Mouse (Mus musculus) left cerebral cortex, postnatal 4 days (tissue): ENCODE measurements around the gene Gm28048. TPM values are rescaled to one million over a fixed set of nuclear protein-coding genes. Genes with fewer than 3 reads are reported as not detected.

ENCODE experiments used
- DNase-seq: peaks from one replicate; pipeline ENCODE4 v3.0.0-alpha.2; 2022
- intact Hi-C: fragments of 180-260 bp; cut with DNase I; formaldehyde crosslinking; loops from one replicate; pipeline ENCODE4 v1.15.1; 2025
- total RNA-seq, 2 experiments: library from RNA; stranded (reverse); gene quantifications; 2 replicates each; pipeline ENCODE4 v1.2.3; 2021

The Gm28048 gene
- total RNA-seq, 2 experiments from 2014 or later, result 2.2 to 2.9 TPM

DNA sequence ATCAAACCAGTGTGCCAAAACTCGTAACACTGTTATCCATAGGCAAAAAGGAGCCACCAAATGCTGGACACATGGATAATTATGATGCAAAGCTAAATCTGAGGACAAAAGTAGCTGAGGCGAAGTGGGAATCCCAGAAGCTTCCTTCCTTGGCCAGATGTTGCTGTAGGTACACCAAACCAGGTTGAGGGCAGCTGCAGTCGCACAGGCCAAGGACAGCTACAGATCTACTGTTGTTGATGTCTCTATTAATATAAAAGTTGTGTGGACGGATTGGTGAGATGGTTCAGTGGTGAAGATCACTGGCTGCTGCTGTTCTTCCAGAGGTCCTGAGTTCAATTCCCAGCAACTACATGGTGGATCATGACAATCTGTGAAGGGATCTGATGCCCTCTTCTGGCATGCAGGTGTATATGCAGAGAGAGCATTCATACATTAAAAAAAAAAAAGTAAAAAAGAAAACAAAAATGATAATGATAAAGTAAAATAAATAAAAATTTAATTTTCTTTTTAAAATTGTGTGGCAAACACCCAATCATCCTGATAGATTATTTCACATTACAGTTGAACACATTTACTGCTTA lies 24.0 kb downstream of the Gm28048 start:
- intact Hi-C loops, result loop anchor here (10.0 kb wide), 1 partner anchor 93 kb away; the partner anchor contains the start of gene B3gnt2
- no peak for DNase-seq

DNA sequence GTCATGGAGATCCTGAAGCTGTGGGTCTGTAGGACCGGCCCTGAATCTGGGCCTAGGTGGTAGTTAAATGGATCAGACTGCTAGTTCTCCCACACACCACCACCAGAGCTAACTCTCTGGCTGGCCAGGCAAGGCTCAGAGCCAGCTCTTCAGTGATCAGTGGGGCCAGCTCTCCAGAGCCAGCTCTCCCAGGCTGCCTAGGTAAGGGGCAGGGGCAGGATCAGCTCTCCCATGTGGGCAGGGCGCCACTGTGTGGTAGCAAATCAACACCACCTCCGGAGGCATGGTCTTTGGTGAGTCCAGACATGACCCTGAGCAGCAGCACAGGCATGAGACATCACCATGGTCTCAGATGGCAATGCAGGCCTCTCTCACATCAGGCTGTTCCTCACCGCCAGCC lies 25.1 kb downstream of the Gm28048 start:
- intact Hi-C loops, result loop anchor here (10.0 kb wide), 1 partner anchor 92 kb away; the partner anchor contains the start of gene B3gnt2
- peak; percentile 60 for DNase-seq

- intact Hi-C loops, result loop anchor here (10.0 kb wide), 1 partner anchor 92 kb away; the partner anchor contains the start of gene B3gnt2
- no peak for DNase-seq
These were observed 25.5 kb downstream of the Gm28048 start for GRCm38 (mm10) chr11:22956346-22956745.

DNA sequence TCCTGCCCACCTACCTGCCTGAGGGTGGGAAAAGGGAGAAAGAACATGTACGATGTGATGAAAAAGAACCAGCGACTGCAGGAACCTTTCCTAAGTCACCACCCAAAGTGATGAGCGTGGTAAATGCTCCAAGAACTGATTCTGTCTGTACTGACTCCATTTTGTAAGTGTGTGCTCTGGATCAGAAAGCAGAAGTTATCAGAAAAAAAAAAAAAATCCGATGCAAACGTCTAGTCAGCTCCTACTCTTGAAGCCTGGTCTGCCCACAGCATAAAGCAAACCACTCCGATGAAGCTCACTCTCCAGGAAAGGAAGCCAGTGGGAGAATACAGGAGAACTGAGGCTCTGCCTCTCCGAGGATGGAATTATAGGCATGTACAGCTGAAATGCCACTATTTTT lies 29.2 kb downstream of the Gm28048 start:
- intact Hi-C loops, result loop anchor here (10.0 kb wide), 1 partner anchor 88 kb away; the partner anchor contains the start of gene B3gnt2
- DNase-seq, result no peak

- DNase-seq, result no peak
- intact Hi-C loops, result loop anchor here (10.0 kb wide), 1 partner anchor 85 kb away; the partner anchor contains the start of gene B3gnt2
These were observed 31.8 kb downstream of the Gm28048 start for GRCm38 (mm10) chr11:22950131-22950530.

- intact Hi-C loops, result no loop called here
- DNase-seq, result no peak
These were observed 32.8 kb downstream of the Gm28048 start for GRCm38 (mm10) chr11:22949101-22949500.

DNA sequence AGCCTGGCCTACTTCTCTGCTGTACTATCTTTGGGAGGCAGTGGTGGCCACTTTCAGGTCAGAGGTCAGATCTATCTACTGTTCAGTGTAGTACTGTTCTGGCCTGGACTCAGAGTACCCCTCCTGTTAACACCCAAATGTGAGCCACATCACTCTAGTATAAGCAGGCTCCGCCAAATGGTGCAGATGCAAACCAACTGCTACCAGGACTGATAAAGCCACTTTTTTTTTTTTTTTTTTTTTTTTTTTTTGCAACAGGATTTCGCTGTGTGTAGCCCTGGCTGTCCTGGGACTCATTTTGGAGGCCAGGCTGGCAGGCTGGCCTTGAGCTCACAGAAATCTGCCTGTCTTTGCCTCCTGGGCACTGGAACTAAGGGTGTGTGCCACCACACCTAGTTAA lies 42.9 kb downstream of the Gm28048 start:
- intact Hi-C loops, result no loop called here
- no peak for DNase-seq

DNA sequence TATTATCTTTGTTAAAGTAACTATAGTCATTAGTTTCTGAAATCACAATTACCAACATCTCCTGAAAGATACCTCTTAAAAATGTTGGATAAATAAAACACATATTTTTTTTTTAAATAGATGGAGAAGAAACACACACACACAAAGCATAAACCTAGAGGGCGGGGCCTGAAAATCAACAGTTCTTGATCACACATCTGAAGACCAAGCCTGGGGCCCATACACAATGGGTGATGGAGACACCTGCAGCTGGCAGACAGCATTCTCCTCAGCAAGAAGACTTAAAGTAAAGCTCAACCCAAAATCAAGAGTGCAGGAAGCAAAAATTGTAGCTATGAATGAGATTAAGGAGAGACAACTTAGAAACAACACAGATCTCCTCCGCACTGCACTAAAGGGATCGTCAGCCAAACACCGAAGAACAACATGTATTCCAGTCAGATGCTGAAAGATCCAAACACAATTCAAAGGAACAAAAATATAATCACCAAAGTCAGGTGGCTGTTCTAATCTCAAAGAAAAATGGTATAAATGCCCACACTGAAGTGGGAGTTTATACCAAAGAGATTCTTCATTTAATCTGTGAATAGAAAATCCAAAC lies 44.1 kb downstream of the Gm28048 start:
- DNase-seq, result no peak
- intact Hi-C loops, result no loop called here

DNA sequence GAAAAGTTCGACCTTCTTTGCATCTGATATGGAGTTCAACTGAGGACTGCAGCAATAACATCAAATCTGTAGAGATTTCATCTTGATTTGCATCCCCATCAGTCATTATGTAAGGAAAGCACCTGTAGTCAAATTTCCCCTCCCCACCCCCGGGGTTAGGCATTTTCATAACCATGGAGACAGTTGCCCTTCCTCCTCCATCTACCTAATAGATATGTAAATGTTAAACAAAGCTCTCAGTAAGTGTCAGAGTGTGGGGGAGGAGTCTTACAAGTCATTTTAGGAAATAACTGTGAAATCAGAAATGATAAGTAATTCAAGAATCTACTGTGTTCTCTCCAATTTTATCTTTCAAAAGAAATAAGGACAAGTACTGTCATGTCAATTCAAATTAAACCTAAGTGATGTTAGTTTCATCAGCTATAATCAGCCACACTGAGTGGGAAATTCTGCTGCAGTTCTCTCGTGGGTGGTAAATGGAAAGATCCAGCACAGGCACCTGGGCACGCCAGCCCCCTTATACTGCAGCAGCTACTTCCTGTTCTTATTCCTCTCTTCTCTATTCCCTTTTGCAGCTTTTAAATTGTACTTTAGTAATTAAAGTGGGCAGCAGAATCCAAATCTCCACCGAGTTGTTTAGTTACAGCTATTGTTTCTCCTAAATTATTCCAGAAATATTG lies 45.3 kb downstream of the Gm28048 start:
- intact Hi-C loops, result no loop called here
- no peak for DNase-seq

DNA sequence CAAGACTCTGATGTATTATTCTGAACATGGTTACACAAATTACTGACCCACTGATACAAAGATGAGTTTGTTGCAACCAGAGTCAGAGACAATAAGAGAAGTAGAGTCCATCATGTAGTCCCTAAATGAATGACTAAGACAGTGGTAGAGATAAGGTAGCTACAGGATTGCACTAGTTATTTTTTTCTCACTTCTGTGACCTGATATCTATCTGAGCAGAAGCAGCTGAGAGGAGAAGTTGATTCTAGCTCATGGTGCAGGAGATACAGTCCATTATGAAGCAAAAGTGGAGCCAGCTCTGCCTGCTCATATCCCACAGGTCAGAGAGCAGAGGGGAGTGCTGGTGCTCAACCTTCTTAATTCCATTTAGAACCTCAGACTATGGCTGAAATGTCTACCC lies 49.7 kb downstream of the Gm28048 start:
- no peak for DNase-seq
- intact Hi-C loops, result no loop called here

DNA sequence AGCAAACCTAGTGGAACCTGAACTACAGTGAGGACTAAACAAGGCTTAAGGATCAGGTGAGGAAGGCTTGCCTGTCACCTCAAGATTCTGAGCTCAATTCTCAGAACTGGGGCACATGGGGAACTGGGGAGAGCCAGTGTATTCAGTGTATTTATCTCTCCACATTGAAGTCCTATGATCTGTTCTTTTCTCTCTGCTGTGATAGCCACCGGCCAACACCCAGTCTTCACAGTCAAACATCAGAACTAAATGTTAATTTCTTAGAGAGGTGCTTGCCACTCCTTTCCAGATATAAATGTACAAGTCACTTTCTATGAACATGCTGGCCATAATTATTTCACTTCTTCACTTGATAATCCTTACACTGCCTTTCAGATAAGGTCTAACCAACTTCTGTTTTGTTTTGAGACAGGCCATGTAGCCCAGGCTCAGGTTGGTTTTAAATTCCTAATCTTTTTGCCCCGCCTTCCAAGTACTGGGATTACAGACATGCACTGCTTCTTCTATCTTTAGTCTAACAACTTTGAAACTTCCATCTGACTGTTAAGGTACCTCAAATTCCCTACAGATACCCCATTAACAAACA lies 50.5 kb downstream of the Gm28048 start:
- intact Hi-C loops, result no loop called here
- DNase-seq, result no peak

- intact Hi-C loops, result no loop called here
- no peak for DNase-seq
These were observed 51.8 kb downstream of the Gm28048 start for GRCm38 (mm10) chr11:22930129-22930528.

DNA sequence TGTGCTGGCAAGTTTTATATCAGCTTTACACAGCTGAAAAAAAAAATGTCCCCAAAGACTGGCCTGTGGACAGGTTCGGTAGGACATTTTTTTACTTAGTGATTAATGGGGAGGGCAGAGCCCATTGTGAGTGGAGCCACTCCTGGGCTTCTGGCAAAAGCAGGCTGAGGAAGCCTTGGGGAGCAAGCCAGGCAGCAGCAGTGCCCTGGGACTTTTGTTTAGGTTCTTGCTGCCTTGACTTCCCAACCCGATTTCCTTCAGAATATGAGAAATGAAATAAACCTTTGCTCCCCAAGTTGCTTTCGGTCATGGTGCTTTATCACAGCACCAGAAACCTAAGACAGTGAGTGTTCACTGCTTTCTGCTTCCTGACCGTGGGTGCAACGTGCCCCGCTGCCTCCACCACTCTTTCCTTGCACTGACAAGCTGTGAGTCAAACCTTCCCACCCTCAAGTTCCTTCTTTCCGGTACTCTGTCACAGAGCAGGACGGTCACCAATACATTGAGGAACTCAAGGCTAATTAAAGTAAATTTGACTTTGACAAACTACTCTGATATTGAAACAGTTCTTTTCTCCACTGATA lies 53.2 kb downstream of the Gm28048 start:
- intact Hi-C loops, result no loop called here

GRCm38 (mm10) chr11:22923606-22924005 lies 58.3 kb downstream of the Gm28048 start:
- intact Hi-C loops, result no loop called here
- DNase-seq, result peak; percentile 49

More for the DNA sequence above, 53.2 kb downstream of the Gm28048 start:
- no peak for DNase-seq

DNA sequence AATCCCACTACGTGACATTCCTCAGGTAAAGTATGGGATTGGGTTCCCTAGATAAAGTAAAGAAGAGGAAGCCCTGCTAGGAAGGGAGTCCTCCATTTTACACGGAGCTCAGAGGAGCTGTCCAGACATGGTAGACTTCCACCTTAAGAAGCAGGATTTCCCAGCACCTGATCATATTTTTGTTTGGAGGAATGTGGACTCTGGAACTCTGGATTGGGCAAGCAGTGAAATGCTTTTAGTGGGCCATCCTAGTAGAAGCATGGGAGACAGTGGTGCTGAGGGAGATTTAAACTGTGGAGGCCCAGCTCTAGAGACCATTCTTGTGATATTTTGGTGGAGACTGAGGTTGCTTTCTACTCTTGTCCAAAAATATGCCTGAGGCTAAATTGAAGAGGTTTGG lies 59.3 kb downstream of the Gm28048 start:
- DNase-seq, result no peak
- intact Hi-C loops, result no loop called here

DNA sequence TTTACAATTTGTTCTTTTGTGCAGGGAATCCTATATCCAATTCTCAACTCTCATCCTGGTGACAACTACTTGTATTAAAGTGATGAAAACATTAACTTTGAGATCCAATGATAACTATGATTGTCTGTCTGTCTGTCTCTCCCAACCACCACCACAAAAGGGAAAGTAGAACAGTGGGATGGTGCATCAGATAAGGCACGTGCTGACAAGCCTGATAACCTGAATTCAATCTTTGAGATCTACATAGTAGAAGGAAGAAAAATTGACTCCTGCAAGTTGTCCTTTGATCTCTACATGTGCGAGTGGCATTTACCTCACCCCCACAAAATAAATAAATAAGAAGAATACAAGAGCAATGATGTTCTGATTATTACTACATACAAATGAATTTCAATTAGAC lies 62.6 kb downstream of the Gm28048 start:
- no peak for DNase-seq
- intact Hi-C loops, result no loop called here

DNA sequence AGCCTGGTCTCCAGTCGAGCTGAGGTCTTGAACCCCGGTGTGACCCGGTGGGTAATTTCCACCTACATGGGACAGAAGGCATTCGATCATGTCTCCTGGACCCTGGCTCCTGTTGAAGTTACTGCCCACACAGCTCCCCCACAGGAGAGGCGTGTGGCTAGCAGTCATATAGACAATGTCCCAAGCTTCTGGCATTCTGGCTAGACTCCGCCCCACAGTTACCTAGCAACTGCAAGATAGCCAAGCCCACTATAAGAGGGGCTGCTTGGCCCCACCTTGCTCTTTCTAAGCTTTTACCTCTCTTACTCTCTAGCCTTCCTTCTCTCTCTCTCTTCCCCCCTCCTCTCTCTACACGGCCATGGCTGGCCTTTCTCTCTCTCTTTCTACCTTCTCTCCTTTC lies 64.1 kb downstream of the Gm28048 start:
- no peak for DNase-seq
- intact Hi-C loops, result no loop called here

DNA sequence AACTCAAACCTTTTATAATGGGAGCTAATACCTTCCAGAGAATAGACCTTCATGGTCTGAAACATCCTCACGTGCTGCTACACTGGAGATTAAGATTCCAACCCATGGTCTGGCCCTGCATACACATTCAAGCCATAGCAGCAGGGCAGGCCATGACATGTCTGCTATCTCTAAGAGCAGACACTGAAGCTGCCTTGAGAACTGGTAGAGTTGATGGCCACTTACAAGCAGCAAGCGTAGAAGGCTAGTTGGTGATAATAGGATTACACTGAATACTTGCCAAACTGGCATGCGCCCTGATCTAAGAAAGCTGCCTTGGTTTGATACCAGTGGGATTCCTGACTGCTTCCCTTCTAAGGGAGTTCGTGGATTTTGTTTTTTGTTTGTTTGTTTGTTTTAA lies 68.1 kb downstream of the Gm28048 start:
- intact Hi-C loops, result no loop called here
- DNase-seq, result peak; percentile 7

DNA sequence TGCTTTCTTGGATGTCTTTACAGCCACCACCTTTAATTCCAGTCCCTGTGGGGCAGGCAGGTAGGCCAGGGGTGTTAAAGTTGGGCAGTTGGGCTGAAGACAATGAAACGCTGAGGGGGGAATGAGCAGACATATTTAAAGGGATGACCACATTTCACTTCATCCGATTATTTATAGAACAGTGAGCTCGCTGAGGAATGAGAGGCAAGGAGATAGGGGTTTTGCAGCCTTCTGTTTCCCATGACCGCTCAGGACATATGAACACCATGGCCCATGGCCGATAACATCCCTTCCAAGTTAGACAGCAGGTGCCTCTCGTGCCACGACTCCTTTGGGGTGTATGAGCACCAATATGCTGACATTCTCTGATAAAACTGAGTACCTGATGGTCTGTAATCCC lies 70.1 kb downstream of the Gm28048 start:
- DNase-seq, result no peak
- intact Hi-C loops, result no loop called here

- intact Hi-C loops, result no loop called here
- DNase-seq, result no peak
These were observed 75.4 kb downstream of the Gm28048 start for GRCm38 (mm10) chr11:22906453-22906865.

DNA sequence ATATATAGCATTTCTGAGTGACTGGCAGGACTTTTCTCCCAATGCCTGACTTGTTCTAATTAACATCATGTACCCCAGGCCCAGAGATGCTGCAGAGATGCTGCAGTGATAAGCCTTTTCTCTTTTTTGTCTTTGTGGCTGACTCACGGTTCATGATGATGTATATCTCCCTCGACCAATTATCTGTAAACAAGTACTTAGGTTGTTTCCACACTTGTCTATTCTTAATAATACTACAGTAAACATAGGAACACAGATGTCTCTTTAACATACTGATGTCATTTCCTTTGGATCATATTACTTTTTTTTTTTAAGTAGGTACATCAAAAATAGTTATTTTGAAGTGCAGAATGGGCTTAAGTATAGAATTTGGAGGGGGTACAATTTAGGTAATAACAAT lies 79.0 kb downstream of the Gm28048 start:
- no peak for DNase-seq
- intact Hi-C loops, result no loop called here
